Mouse (Mus musculus): ENCODE measurements at regions not wholly inside any gene's neighbourhood (a gene's known extent, or its start where the extent isn't known, plus 50 kb on each side); places are given as distances from the start of the nearest gene placed in this dataset.

- no peak for TF ChIP-seq CTCF (IDR thresholded peaks at IDR 0.05; ENCODE audit: insufficient read depth, low read depth, low read length)
- no peak for TF ChIP-seq POLR2A (IDR thresholded peaks at IDR 0.05; ENCODE audit: insufficient read depth, low read depth, low read length)
- H3K4me1 ChIP-seq (ENCODE audit: control insufficient read depth, insufficient read depth, low read length): no peaks in the 10 kb centered on the region
- no peak overlapping the region for H3K27ac ChIP-seq (ENCODE audit: insufficient read depth, low read depth, low read length)
- no peak overlapping the region for H3K4me3 ChIP-seq (ENCODE audit: insufficient read depth, low read depth, low read length)
- WGBS: 94% methylated on average over 2 of the region's 2 CpGs
Observed at GRCm38 (mm10) chr5:45121751-45122280, 322.3 kb upstream of the Ldb2 start.

- no peak overlapping the region for H3K4me3 ChIP-seq (ENCODE audit: insufficient read depth, low read depth, low read length)
- TF ChIP-seq POLR2A (IDR thresholded peaks at IDR 0.05; ENCODE audit: insufficient read depth, low read depth, low read length): no peak
- no peak for TF ChIP-seq CTCF (IDR thresholded peaks at IDR 0.05; ENCODE audit: insufficient read depth, low read depth, low read length)
- WGBS: 98% methylated on average over 2 of the region's 2 CpGs
- no peak overlapping the region for H3K27ac ChIP-seq (ENCODE audit: insufficient read depth, low read depth, low read length)
- no peaks in the 10 kb centered on the region for H3K4me1 ChIP-seq (ENCODE audit: control insufficient read depth, insufficient read depth, low read length)
Observed at GRCm38 (mm10) chr5:45119757-45120156, 320.3 kb upstream of the Ldb2 start.

DNA sequence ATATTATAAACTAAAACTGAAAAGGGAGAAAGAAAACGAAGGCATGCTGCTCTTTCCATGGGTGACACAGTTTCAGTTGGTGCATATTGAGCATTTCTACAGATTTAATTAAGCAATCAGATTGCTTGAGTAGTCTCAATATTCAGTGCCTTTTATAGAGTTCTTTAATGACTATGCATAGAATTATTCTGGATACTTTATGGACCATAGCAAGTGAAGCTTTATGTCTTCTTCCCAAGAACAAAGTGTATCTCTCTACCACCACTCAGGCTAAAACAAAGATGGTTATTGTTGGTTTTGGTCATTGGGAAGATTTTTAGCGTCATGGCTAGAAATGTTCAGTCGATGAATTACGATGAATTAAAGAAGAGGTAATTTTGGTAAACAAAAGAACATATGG, 311.8 kb upstream of the Ldb2 start:
- Histone ChIP-seq H3K4me1 (ENCODE audit: control insufficient read depth, insufficient read depth, low read length) (no peaks in the 10 kb centered on the region), H3K27ac (ENCODE audit: insufficient read depth, low read depth, low read length) (no peak overlapping the region), H3K4me3 (ENCODE audit: insufficient read depth, low read depth, low read length) (no peak overlapping the region)
- TF ChIP-seq POLR2A (IDR thresholded peaks at IDR 0.05; ENCODE audit: insufficient read depth, low read depth, low read length) (no peak), CTCF (IDR thresholded peaks at IDR 0.05; ENCODE audit: insufficient read depth, low read depth, low read length) (no peak)
- 57% methylated on average over 4 of the region's 4 CpGs for WGBS

DNA sequence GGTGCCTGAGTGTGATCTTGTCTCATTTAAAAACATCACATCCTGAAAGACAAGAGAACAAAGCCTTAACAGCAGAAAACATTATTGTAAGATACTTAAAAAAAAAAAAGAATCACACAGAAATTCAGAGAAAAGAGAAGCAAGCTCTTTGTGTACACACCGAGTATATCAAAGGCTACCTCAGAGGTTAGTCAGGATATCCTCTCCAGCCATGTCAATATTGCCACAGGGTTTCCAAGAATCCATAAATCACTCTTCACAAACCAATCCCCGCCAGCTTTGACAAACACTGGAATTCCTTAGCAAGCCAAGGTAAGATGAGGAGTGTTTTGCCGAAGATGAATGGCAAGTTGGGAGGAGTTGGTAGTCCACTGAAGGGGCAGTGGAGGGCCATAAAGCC, 311.3 kb upstream of the Ldb2 start:
- Histone ChIP-seq H3K4me1 (ENCODE audit: control insufficient read depth, insufficient read depth, low read length) (no peaks in the 10 kb centered on the region), H3K4me3 (ENCODE audit: insufficient read depth, low read depth, low read length) (no peak overlapping the region), H3K27ac (ENCODE audit: insufficient read depth, low read depth, low read length) (no peak overlapping the region)
- WGBS: 92% methylated on average over 3 of the region's 3 CpGs
- TF ChIP-seq CTCF (IDR thresholded peaks at IDR 0.05; ENCODE audit: insufficient read depth, low read depth, low read length): no peak
- TF ChIP-seq POLR2A (IDR thresholded peaks at IDR 0.05; ENCODE audit: insufficient read depth, low read depth, low read length): no peak

GRCm38 (mm10) chr5:45105236-45105816, 305.8 kb upstream of the Ldb2 start:
- Histone ChIP-seq H3K4me3 (ENCODE audit: insufficient read depth, low read depth, low read length) (no peak overlapping the region), H3K4me1 (ENCODE audit: control insufficient read depth, insufficient read depth, low read length) (no peaks in the 10 kb centered on the region), H3K27ac (ENCODE audit: insufficient read depth, low read depth, low read length) (no peak overlapping the region)
- TF ChIP-seq POLR2A (IDR thresholded peaks at IDR 0.05; ENCODE audit: insufficient read depth, low read depth, low read length) (no peak), CTCF (IDR thresholded peaks at IDR 0.05; ENCODE audit: insufficient read depth, low read depth, low read length) (no peak)
- 59% methylated on average over 9 of the region's 9 CpGs for WGBS

DNA sequence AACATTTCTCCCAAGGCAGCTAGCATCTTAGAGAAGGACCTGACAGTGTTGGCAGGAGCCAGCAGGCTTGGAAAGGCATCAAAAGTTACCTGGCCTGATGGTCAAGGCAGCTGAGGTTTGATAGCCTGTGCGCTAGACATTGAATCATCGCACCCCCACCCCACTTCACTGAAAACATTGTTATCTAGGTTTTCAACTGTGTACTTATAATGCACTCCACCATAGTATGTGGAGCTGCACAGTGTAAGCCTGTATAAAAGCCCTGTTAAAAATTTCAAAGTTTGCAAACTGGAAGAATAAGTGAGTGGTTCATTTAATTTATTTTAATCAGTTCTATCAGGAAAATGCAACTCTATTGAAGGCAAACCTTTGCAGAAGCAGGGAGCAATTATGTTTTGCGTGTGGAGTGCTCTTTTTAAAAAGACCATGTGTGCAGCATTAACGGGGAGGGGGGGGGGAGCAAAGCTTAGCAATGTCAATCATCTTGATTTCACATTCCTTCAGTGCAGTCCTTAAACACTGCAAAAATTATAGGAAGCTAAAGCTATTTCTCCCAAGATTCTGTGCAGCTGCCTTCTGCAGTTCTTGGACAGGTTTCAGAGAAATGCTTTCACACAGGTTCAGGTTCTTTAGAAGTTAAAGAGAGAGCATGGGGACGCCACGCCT, 304.4 kb upstream of the Ldb2 start:
- no peak for TF ChIP-seq POLR2A (IDR thresholded peaks at IDR 0.05; ENCODE audit: insufficient read depth, low read depth, low read length)
- no peak for TF ChIP-seq CTCF (IDR thresholded peaks at IDR 0.05; ENCODE audit: insufficient read depth, low read depth, low read length)
- Histone ChIP-seq H3K27ac (ENCODE audit: insufficient read depth, low read depth, low read length) (no peak overlapping the region), H3K4me3 (ENCODE audit: insufficient read depth, low read depth, low read length) (no peak overlapping the region), H3K4me1 (ENCODE audit: control insufficient read depth, insufficient read depth, low read length) (no peaks in the 10 kb centered on the region)
- whole genome bisulfite sequencing: 82% methylated on average over 6 of the region's 6 CpGs

GRCm38 (mm10) chr5:45102661-45103060, 303.2 kb upstream of the Ldb2 start:
- 40% methylated on average over 3 of the region's 3 CpGs for WGBS
- Histone ChIP-seq H3K27ac (ENCODE audit: insufficient read depth, low read depth, low read length) (no peak overlapping the region), H3K4me1 (ENCODE audit: control insufficient read depth, insufficient read depth, low read length) (no peaks in the 10 kb centered on the region), H3K4me3 (ENCODE audit: insufficient read depth, low read depth, low read length) (no peak overlapping the region)
- TF ChIP-seq POLR2A (IDR thresholded peaks at IDR 0.05; ENCODE audit: insufficient read depth, low read depth, low read length): no peak
- no peak for TF ChIP-seq CTCF (IDR thresholded peaks at IDR 0.05; ENCODE audit: insufficient read depth, low read depth, low read length)

- 29% methylated on average over 4 of the region's 4 CpGs for WGBS
- Histone ChIP-seq H3K4me1 (ENCODE audit: control insufficient read depth, insufficient read depth, low read length) (no peaks in the 10 kb centered on the region), H3K4me3 (ENCODE audit: insufficient read depth, low read depth, low read length) (no peak overlapping the region), H3K27ac (ENCODE audit: insufficient read depth, low read depth, low read length) (no peak overlapping the region)
- TF ChIP-seq POLR2A (IDR thresholded peaks at IDR 0.05; ENCODE audit: insufficient read depth, low read depth, low read length) (no peak), CTCF (IDR thresholded peaks at IDR 0.05; ENCODE audit: insufficient read depth, low read depth, low read length) (no peak)
Observed at GRCm38 (mm10) chr5:45101777-45102176, 302.3 kb upstream of the Ldb2 start.

- TF ChIP-seq CTCF (IDR thresholded peaks at IDR 0.05; ENCODE audit: insufficient read depth, low read depth, low read length) (no peak), POLR2A (IDR thresholded peaks at IDR 0.05; ENCODE audit: insufficient read depth, low read depth, low read length) (no peak)
- 97% methylated on average over 2 of the region's 2 CpGs for WGBS
- H3K4me1 ChIP-seq (ENCODE audit: control insufficient read depth, insufficient read depth, low read length): no peaks in the 10 kb centered on the region
- H3K4me3 ChIP-seq (ENCODE audit: insufficient read depth, low read depth, low read length): no peak overlapping the region
- no peak overlapping the region for H3K27ac ChIP-seq (ENCODE audit: insufficient read depth, low read depth, low read length)
Observed at GRCm38 (mm10) chr5:45099082-45099481, 299.6 kb upstream of the Ldb2 start.

Measured in olfactory bulb, adult 2 months (tissue).